Mouse (Mus musculus) MEL (cell line): ENCODE measurements at regions not wholly inside any gene's neighbourhood (a gene's known extent, or its start where the extent isn't known, plus 50 kb on each side); places are given as distances from the start of the nearest gene placed in this dataset.

Experiments
- DNase-seq: peaks from one replicate; pipeline ENCODE4 v3.0.0; 2011; ENCODE audit warnings: low read depth, low spot score
- H3K27ac ChIP-seq: 2 replicates; pipeline ENCODE4 v1.5.1; 2012; ENCODE audit warnings: low read depth, mild to moderate bottlenecking, control low read depth, low read length, moderate library complexity; ENCODE audit not compliant: control insufficient read depth
- H3K27me3 ChIP-seq, 2 experiments: fragments of 150-350 bp in 1 of 2; sonication (generic) in 1 of 2; 2 replicates each; pipeline ENCODE4 v1.6.1; 2012; ENCODE audit warnings: low read length in 2 of 2, mild to moderate bottlenecking in 2 of 2, improper control_type of control experiment in 1 of 2, moderate library complexity in 1 of 2; ENCODE audit not compliant: insufficient read depth in 2 of 2, control insufficient read depth in 1 of 2
- H3K36me3 ChIP-seq, 2 experiments: 2 replicates each; pipeline ENCODE4 v1.6.1; 2012 to 2014; ENCODE audit warnings: low read length in 2 of 2, improper control_type of control experiment in 1 of 2, inconsistent platforms in 1 of 2, mild to moderate bottlenecking in 1 of 2; ENCODE audit not compliant: insufficient read depth in 2 of 2, control insufficient read depth in 1 of 2
- H3K4me1 ChIP-seq, 2 experiments: fragments of 150-350 bp in 1 of 2; sonication (generic) in 1 of 2; 2 replicates each; pipeline ENCODE4 v1.6.1; 2012; ENCODE audit warnings: low read length in 2 of 2, improper control_type of control experiment in 1 of 2, mild to moderate bottlenecking in 1 of 2; ENCODE audit not compliant: insufficient read depth in 2 of 2, control insufficient read depth in 1 of 2
- H3K4me3 ChIP-seq, 2 experiments: fragments of 150-350 bp in 1 of 2; sonication (generic) in 1 of 2; 2 replicates each; pipeline ENCODE4 v1.5.1; 2012; ENCODE audit warnings: low read depth in 2 of 2, low read length in 2 of 2, mild to moderate bottlenecking in 2 of 2, moderate library complexity in 2 of 2, control low read depth in 1 of 2, improper control_type of control experiment in 1 of 2; ENCODE audit not compliant: control insufficient read depth in 1 of 2, insufficient read depth in 1 of 2
- H3K79me2 ChIP-seq: 2 replicates; pipeline ENCODE4 v1.6.1; 2012; ENCODE audit warnings: mild to moderate bottlenecking, low read length, moderate library complexity; ENCODE audit not compliant: control insufficient read depth, poor library complexity, insufficient read depth
- H3K9ac ChIP-seq: 2 replicates; pipeline ENCODE4 v1.6.1; 2012; ENCODE audit warnings: low read depth, mild to moderate bottlenecking, control low read depth, low read length, moderate library complexity; ENCODE audit not compliant: control insufficient read depth, poor library complexity, severe bottlenecking
- H3K9me3 ChIP-seq: fragments of 150-350 bp; sonication (generic); replicated peaks from 2 replicates; pipeline ENCODE4 v1.6.1; 2012; ENCODE audit warnings: mild to moderate bottlenecking, low read length, improper control_type of control experiment, moderate library complexity; ENCODE audit not compliant: insufficient read depth
- BHLHE40 ChIP-seq: IDR thresholded peaks from 2 replicates; pipeline ENCODE4 v1.6.1; 2012; ENCODE audit warnings: low read depth, mild to moderate bottlenecking, inconsistent platforms, low read length, improper control_type of control experiment, borderline replicate concordance
- CHD1 ChIP-seq: IDR thresholded peaks from 2 replicates; pipeline ENCODE4 v1.6.1; 2012; ENCODE audit warnings: low read depth, mild to moderate bottlenecking, inconsistent platforms, low read length, improper control_type of control experiment
- CTCF ChIP-seq, 3 experiments: IDR thresholded peaks in 2 of 3; conservative IDR thresholded peaks in 1 of 3; 2 replicates each; pipeline ENCODE4 v1.5.1; 2011 to 2012; ENCODE audit warnings: low read length in 3 of 3, low read depth in 2 of 3, mild to moderate bottlenecking in 2 of 3, improper control_type of control experiment in 1 of 3, inconsistent platforms in 1 of 3, mixed read lengths in 1 of 3, moderate library complexity in 1 of 3; ENCODE audit not compliant: control insufficient read depth in 1 of 3, insufficient read depth in 1 of 3, poor library complexity in 1 of 3, severe bottlenecking in 1 of 3
- E2F4 ChIP-seq: IDR thresholded peaks from 2 replicates; pipeline ENCODE4 v1.6.1; 2011; ENCODE audit warnings: low read depth, low read length, improper control_type of control experiment, borderline replicate concordance
- ETS1 ChIP-seq: IDR thresholded peaks from 2 replicates; pipeline ENCODE4 v1.6.1; 2012; ENCODE audit warnings: low read depth, mild to moderate bottlenecking, inconsistent platforms, low read length, improper control_type of control experiment, moderate library complexity
- GATA1 ChIP-seq: IDR thresholded peaks from 2 replicates; pipeline ENCODE4 v1.6.1; 2011; ENCODE audit warnings: low read depth, low read length, improper control_type of control experiment
- JUND ChIP-seq: IDR thresholded peaks from 2 replicates; pipeline ENCODE4 v1.6.1; 2011; ENCODE audit warnings: low read depth, mild to moderate bottlenecking, improper control_type of control experiment, low read length
- MAX ChIP-seq: IDR thresholded peaks from 2 replicates; pipeline ENCODE4 v1.6.1; 2011; ENCODE audit warnings: low read length, improper control_type of control experiment
- MAZ ChIP-seq: IDR thresholded peaks from 2 replicates; pipeline ENCODE4 v1.6.1; 2012; ENCODE audit warnings: low read depth, mild to moderate bottlenecking, inconsistent platforms, low read length, improper control_type of control experiment
- MXI1 ChIP-seq: IDR thresholded peaks from 2 replicates; pipeline ENCODE4 v1.6.1; 2011; ENCODE audit warnings: mild to moderate bottlenecking, low read depth, low read length, improper control_type of control experiment
- NRF1 ChIP-seq: IDR thresholded peaks from 2 replicates; pipeline ENCODE4 v1.6.1; 2014; ENCODE audit warnings: low read depth, mild to moderate bottlenecking, inconsistent platforms, low read length, improper control_type of control experiment, moderate library complexity; ENCODE audit not compliant: poor library complexity, insufficient read depth, severe bottlenecking
- POLR2A ChIP-seq, 2 experiments: IDR thresholded peaks; 2 replicates each; pipeline ENCODE4 v1.6.1; 2011 to 2012; ENCODE audit warnings: low read length in 2 of 2, mild to moderate bottlenecking in 2 of 2, control low read depth in 1 of 2, improper control_type of control experiment in 1 of 2, low read depth in 1 of 2, moderate library complexity in 1 of 2; ENCODE audit not compliant: control insufficient read depth in 1 of 2, insufficient read depth in 1 of 2, poor library complexity in 1 of 2
- POLR2AphosphoS2 ChIP-seq: IDR thresholded peaks from 2 replicates; pipeline ENCODE4 v1.6.1; 2011; ENCODE audit warnings: low read length, improper control_type of control experiment
- RAD21 ChIP-seq: IDR thresholded peaks from 2 replicates; pipeline ENCODE4 v1.6.1; 2011; ENCODE audit warnings: mild to moderate bottlenecking, low read depth, low read length, improper control_type of control experiment
- SIN3A ChIP-seq: IDR thresholded peaks from 2 replicates; pipeline ENCODE4 v1.6.1; 2012; ENCODE audit warnings: low read length, improper control_type of control experiment, inconsistent platforms
- SMC3 ChIP-seq: IDR thresholded peaks from 2 replicates; pipeline ENCODE4 v1.6.1; 2011; ENCODE audit warnings: low read depth, low read length, improper control_type of control experiment
- TCF12 ChIP-seq: IDR thresholded peaks from 2 replicates; pipeline ENCODE4 v1.6.1; 2014; ENCODE audit warnings: low read depth, mild to moderate bottlenecking, inconsistent platforms, low read length, improper control_type of control experiment, moderate library complexity
- ZMIZ1 ChIP-seq: IDR thresholded peaks from 2 replicates; pipeline ENCODE4 v1.6.1; 2012; ENCODE audit warnings: low read depth, mild to moderate bottlenecking, inconsistent platforms, low read length, improper control_type of control experiment, moderate library complexity
- ZNF384 ChIP-seq: IDR thresholded peaks from 2 replicates; pipeline ENCODE4 v1.6.1; 2012; ENCODE audit warnings: low read depth, mild to moderate bottlenecking, inconsistent platforms, low read length, improper control_type of control experiment

DNA sequence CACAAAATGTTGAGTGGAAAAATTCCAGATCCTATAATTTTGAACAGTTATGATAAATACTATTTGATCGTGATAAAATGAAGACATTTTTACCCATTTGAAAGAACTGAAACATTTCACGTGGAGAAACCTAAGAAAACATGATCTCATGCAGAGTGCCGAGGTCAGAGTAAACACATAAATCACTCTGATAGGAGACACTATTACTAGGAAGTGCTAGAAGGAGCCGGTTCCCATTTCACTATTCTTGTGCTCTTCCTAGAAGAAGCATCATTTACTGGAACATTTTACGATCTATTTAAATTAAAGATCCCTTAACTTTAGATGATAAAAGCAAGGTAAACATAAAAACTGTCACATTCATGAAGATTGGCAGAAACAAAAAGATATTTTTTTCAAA is 1359.7 kb upstream of the Flrt2 start:
- DNase-seq = no peak
- Histone ChIP-seq H3K9me3 (no peaks in the 10 kb centered on the region), H3K79me2 (no peaks in the 10 kb centered on the region), H3K36me3 (no peaks in the 10 kb centered on the region), H3K4me1 (no peaks in the 10 kb centered on the region), H3K27ac (no peak overlapping the region), H3K27me3 (no peaks in the 10 kb centered on the region), H3K4me3 (no peak overlapping the region), H3K9ac (no peak overlapping the region)
- no peak for TF ChIP-seq JUND
- no peak for TF ChIP-seq ETS1
- TF ChIP-seq TCF12 = no peak
- no peak for TF ChIP-seq SMC3
- TF ChIP-seq ZNF384 = no peak
- TF ChIP-seq BHLHE40 = no peak
- no peak for TF ChIP-seq POLR2AphosphoS2
- no peak for TF ChIP-seq CHD1

DNA sequence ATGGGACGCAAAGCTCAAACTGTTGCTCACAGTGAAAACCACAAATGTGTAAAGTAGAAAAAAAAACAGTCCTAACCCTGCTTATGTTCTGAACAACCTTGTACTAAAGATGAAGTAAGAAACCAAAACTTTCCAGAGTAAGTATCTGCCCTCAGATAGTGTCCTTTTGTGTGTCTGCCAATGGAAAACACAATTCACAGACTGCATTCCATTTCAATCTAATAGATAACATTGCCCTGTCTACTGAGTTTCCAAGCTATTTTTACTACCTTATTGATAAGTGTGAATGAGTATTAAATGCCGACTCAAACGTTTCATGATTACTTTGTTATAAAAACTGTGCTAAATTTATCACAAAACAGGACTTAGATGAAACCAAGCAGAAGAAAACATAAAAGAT is 1357.4 kb upstream of the Flrt2 start:
- H3K4me3 ChIP-seq = no peak overlapping the region
- no peak for TF ChIP-seq POLR2A (IDR thresholded peaks at IDR 0.05; ENCODE audit: control insufficient read depth in 1 of 2, insufficient read depth in 1 of 2, low read depth in 1 of 2, low read length in 2 of 2, poor library complexity in 1 of 2)
- no peak for TF ChIP-seq ZNF384
- TF ChIP-seq SIN3A = no peak
- no peak for TF ChIP-seq MAZ
- no peak for TF ChIP-seq ZMIZ1
- TF ChIP-seq E2F4 = no peak
- no peaks in the 10 kb centered on the region for H3K36me3 ChIP-seq
- no peaks in the 10 kb centered on the region for H3K79me2 ChIP-seq
- no peaks in the 10 kb centered on the region for H3K4me1 ChIP-seq
- no peaks in the 10 kb centered on the region for H3K9me3 ChIP-seq
- DNase-seq = no peak
- H3K27me3 ChIP-seq = no peaks in the 10 kb centered on the region
- H3K9ac ChIP-seq = no peak overlapping the region
- no peak overlapping the region for H3K27ac ChIP-seq

GRCm38 (mm10) chr12:94349623-94350156 is 1342.3 kb upstream of the Flrt2 start:
- no peak for TF ChIP-seq E2F4
- no peak for TF ChIP-seq ZNF384
- no peak for TF ChIP-seq CTCF (IDR thresholded peaks at IDR 0.05 in 2 of 3, conservative IDR thresholded peaks at IDR 0.05 in 1 of 3; ENCODE audit: control insufficient read depth in 1 of 3, insufficient read depth in 1 of 3, low read depth in 2 of 3, low read length in 3 of 3, poor library complexity in 1 of 3, severe bottlenecking in 1 of 3)
- TF ChIP-seq MXI1 = no peak
- TF ChIP-seq SIN3A = no peak
- TF ChIP-seq NRF1 = no peak
- no peak for TF ChIP-seq RAD21
- no peak for TF ChIP-seq GATA1
- no peak for TF ChIP-seq MAX
- TF ChIP-seq, all 39 proteins: peak for 0

More at GRCm38 (mm10) chr12:94349623-94350156, 1342.3 kb upstream of the Flrt2 start:
- Histone ChIP-seq H3K27me3 (no peaks in the 10 kb centered on the region), H3K9ac (no peak overlapping the region), H3K36me3 (no peaks in the 10 kb centered on the region), H3K4me3 (no peak overlapping the region), H3K79me2 (no peaks in the 10 kb centered on the region), H3K27ac (no peak overlapping the region), H3K9me3 (no peaks in the 10 kb centered on the region), H3K4me1 (no peaks in the 10 kb centered on the region)
- DNase-seq = no peak
